Mouse (Mus musculus): ENCODE data around the gene Tmem210. TPM values are rescaled to one million over a fixed set of nuclear protein-coding genes. Genes with fewer than 3 reads are reported as not detected.
A peak's percentile ranks its signal among the peaks of the same experiment; 100 is the strongest.

Gene Tmem210
- polyA plus RNA-seq, 1 experiment from 2014 or later, result not detected

DNA sequence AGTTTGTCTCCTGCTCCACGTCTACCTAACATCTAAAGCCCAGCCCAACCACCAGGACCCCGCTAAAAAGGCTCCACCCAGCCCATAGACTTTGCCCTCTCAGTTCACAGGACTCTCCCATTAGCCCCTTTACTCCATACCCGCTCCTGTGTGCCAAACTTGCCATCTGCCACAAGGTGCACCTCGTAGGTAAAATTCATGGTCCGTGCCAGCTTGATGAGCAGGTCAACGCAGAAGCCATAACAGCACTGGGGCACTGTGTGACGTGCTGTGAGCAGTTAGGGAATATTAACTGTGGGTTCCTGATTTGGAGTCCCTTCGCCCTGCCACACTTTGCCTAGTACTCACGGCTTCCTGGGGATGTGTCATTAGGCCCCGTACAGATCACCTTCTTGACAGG is 10.1 kb downstream of the Tmem210 start:
- H3K9ac ChIP-seq (replicated peaks; ENCODE audit: low read depth, low read length), result no peak overlapping the region
- no peaks in the 10 kb centered on the region for H3K4me1 ChIP-seq (ENCODE audit: control insufficient read depth, insufficient read depth, low read length)
- H3K36me3 ChIP-seq (ENCODE audit: control insufficient read depth, insufficient read depth, low read length), result peaks cover 13% of the 10 kb centered on the region
- H3K27me3 ChIP-seq (ENCODE audit: control insufficient read depth, insufficient read depth, low read length), result peaks cover 17% of the 10 kb centered on the region
- WGBS, result 80% methylated on average over 10 of the region's 10 CpGs
- no peak overlapping the region for H3K27ac ChIP-seq (ENCODE audit: low read depth, low read length)
- H3K4me2 ChIP-seq (ENCODE audit: low read depth, low read length), result no peak overlapping the region
- no peak for ATAC-seq (ENCODE audit: low read depth)
- H3K9me3 ChIP-seq (ENCODE audit: control insufficient read depth, low read length), result no peaks in the 10 kb centered on the region
- no peak overlapping the region for H3K4me3 ChIP-seq (ENCODE audit: low read depth, low read length)

DNA sequence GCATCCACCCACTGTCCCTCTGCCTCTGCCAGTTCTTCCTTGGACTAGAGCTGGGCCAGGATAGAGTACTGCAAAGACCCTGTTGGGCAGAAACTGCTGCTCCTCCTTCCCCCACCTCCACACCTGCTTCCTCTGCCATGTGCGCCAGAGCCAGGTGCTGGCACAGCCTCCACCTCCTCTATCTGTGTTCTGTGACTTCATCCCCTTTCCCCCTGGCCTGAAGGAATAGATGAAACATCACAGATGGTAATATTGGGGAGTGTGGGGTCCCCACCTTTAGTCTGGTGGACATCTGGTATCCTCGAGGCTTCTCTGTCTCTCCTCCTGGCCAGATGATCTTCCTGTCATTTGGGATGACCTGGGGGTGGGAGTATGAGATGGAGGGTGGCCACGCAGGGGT is 15.5 kb downstream of the Tmem210 start:
- Histone ChIP-seq H3K4me2 (ENCODE audit: low read depth, low read length) (no peak overlapping the region), H3K9ac (replicated peaks; ENCODE audit: low read depth, low read length) (0 out of 2 replicates have a peak overlapping the region, but pooled peaks have one; percentile 2), H3K27ac (ENCODE audit: low read depth, low read length) (no peak overlapping the region), H3K9me3 (ENCODE audit: control insufficient read depth, low read length) (no peaks in the 10 kb centered on the region), H3K27me3 (ENCODE audit: control insufficient read depth, insufficient read depth, low read length) (peaks cover 22% of the 10 kb centered on the region), H3K4me1 (ENCODE audit: control insufficient read depth, insufficient read depth, low read length) (no peaks in the 10 kb centered on the region), H3K4me3 (ENCODE audit: low read depth, low read length) (no peak overlapping the region), H3K36me3 (ENCODE audit: control insufficient read depth, insufficient read depth, low read length) (peaks cover 6% of the 10 kb centered on the region)
- WGBS, result 76% methylated on average over 3 of the region's 3 CpGs
- ATAC-seq (ENCODE audit: low read depth), result no peak

GRCm38 (mm10) chr2:25303931-25304656 is 16.1 kb downstream of the Tmem210 start:
- no peak overlapping the region for H3K9ac ChIP-seq (replicated peaks; ENCODE audit: low read depth, low read length)
- no peaks in the 10 kb centered on the region for H3K4me1 ChIP-seq (ENCODE audit: control insufficient read depth, insufficient read depth, low read length)
- peak overlapping the region; percentile 52 for H3K4me2 ChIP-seq (ENCODE audit: low read depth, low read length)
- peaks cover 27% of the 10 kb centered on the region for H3K27me3 ChIP-seq (ENCODE audit: control insufficient read depth, insufficient read depth, low read length)
- no peak overlapping the region for H3K4me3 ChIP-seq (ENCODE audit: low read depth, low read length)
- no peaks in the 10 kb centered on the region for H3K9me3 ChIP-seq (ENCODE audit: control insufficient read depth, low read length)
- H3K36me3 ChIP-seq (ENCODE audit: control insufficient read depth, insufficient read depth, low read length), result peaks cover 10% of the 10 kb centered on the region
- H3K27ac ChIP-seq (ENCODE audit: low read depth, low read length), result no peak overlapping the region
- ATAC-seq (ENCODE audit: low read depth), result no peak
- whole genome bisulfite sequencing, result 77% methylated on average over 7 of the region's 7 CpGs

DNA sequence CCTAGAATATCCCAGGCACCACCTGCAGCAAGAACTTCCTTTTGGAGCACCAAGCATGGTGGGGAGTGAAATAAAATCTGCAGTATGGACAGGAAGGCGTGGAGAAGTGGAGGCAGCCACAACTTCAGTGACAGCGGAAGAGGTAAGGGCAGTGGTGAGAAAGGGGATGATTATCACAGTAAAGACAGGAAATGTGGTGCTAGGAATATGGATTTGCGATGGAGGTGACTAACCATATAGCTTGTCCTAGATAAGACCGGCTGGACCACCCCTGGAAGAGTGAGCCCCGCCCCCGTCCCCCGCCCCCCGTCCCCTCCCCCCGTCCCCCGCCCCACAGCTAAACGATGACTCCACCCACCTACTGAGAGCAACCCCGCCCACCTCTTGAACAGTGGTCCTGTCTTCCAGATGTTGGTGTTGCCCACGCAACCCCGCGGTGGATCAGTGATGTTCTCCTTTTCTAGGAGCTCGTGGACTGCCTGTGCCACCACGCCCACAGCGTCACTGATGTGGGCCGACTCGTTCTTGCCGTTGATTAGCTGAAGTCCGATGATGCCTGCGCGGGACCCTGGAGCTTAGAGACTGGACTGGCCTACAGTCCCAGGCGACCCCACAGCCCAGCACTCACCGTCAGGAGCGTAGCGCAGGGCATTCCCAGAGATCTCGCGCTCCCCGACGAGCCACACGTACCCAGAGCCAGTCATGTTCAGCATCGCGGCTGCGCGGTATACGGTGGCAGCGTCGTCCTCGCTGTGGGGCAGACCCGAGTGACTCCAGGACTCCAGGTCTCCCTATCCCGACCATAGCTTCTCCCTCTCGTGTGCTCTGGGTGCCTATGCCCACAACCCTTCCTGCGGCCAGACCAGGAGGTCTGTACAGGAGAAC is 17.0 kb downstream of the Tmem210 start:
- peak; percentile 81 for ATAC-seq (ENCODE audit: low read depth)
- Histone ChIP-seq H3K9ac (replicated peaks; ENCODE audit: low read depth, low read length) (peak overlapping the region; percentile 13; the same call in 1 of the 2 replicates), H3K27ac (ENCODE audit: low read depth, low read length) (0 out of 2 replicates have a peak overlapping the region, but pooled peaks have one; percentile 12), H3K27me3 (ENCODE audit: control insufficient read depth, insufficient read depth, low read length) (peaks cover 29% of the 10 kb centered on the region), H3K4me1 (ENCODE audit: control insufficient read depth, insufficient read depth, low read length) (no peaks in the 10 kb centered on the region), H3K4me2 (ENCODE audit: low read depth, low read length) (peak overlapping the region; percentile 52), H3K9me3 (ENCODE audit: control insufficient read depth, low read length) (no peaks in the 10 kb centered on the region), H3K4me3 (ENCODE audit: low read depth, low read length) (peak overlapping the region; percentile 38), H3K36me3 (ENCODE audit: control insufficient read depth, insufficient read depth, low read length) (peaks cover 11% of the 10 kb centered on the region)
- 2% methylated on average over 42 of the region's 45 CpGs for WGBS

- peaks cover 15% of the 10 kb centered on the region for H3K36me3 ChIP-seq (ENCODE audit: control insufficient read depth, insufficient read depth, low read length)
- H3K4me3 ChIP-seq (ENCODE audit: low read depth, low read length), result peak overlapping the region; percentile 38
- WGBS, result 52% methylated on average over 14 of the region's 14 CpGs
- H3K9ac ChIP-seq (replicated peaks; ENCODE audit: low read depth, low read length), result peak overlapping the region; percentile 13; the same call in 1 of the 2 replicates
- peak overlapping the region; percentile 52 for H3K4me2 ChIP-seq (ENCODE audit: low read depth, low read length)
- H3K4me1 ChIP-seq (ENCODE audit: control insufficient read depth, insufficient read depth, low read length), result no peaks in the 10 kb centered on the region
- H3K9me3 ChIP-seq (ENCODE audit: control insufficient read depth, low read length), result no peaks in the 10 kb centered on the region
- peak; percentile 23; the same call in 1 of the 2 replicates for ATAC-seq (ENCODE audit: low read depth)
- H3K27me3 ChIP-seq (ENCODE audit: control insufficient read depth, insufficient read depth, low read length), result peaks cover 37% of the 10 kb centered on the region
- H3K27ac ChIP-seq (ENCODE audit: low read depth, low read length), result 0 out of 2 replicates have a peak overlapping the region, but pooled peaks have one; percentile 12
These were observed 17.8 kb downstream of the Tmem210 start for GRCm38 (mm10) chr2:25305587-25306359.

GRCm38 (mm10) chr2:25310180-25310579 is 22.2 kb downstream of the Tmem210 start:
- no peak overlapping the region for H3K9ac ChIP-seq (replicated peaks; ENCODE audit: low read depth, low read length)
- 52% methylated on average over 10 of the region's 10 CpGs for WGBS
- no peak for ATAC-seq (ENCODE audit: low read depth)
- no peaks in the 10 kb centered on the region for H3K9me3 ChIP-seq (ENCODE audit: control insufficient read depth, low read length)
- H3K36me3 ChIP-seq (ENCODE audit: control insufficient read depth, insufficient read depth, low read length), result peaks cover 14% of the 10 kb centered on the region
- no peaks in the 10 kb centered on the region for H3K4me1 ChIP-seq (ENCODE audit: control insufficient read depth, insufficient read depth, low read length)
- no peak overlapping the region for H3K4me2 ChIP-seq (ENCODE audit: low read depth, low read length)
- peaks cover 68% of the 10 kb centered on the region for H3K27me3 ChIP-seq (ENCODE audit: control insufficient read depth, insufficient read depth, low read length)
- H3K4me3 ChIP-seq (ENCODE audit: low read depth, low read length), result no peak overlapping the region
- no peak overlapping the region for H3K27ac ChIP-seq (ENCODE audit: low read depth, low read length)

- H3K27me3 ChIP-seq (ENCODE audit: control insufficient read depth, insufficient read depth, low read length), result peaks cover 72% of the 10 kb centered on the region
- no peak for ATAC-seq (ENCODE audit: low read depth)
- H3K36me3 ChIP-seq (ENCODE audit: control insufficient read depth, insufficient read depth, low read length), result peaks cover 14% of the 10 kb centered on the region
- no peak overlapping the region for H3K4me3 ChIP-seq (ENCODE audit: low read depth, low read length)
- H3K9me3 ChIP-seq (ENCODE audit: control insufficient read depth, low read length), result no peaks in the 10 kb centered on the region
- no peaks in the 10 kb centered on the region for H3K4me1 ChIP-seq (ENCODE audit: control insufficient read depth, insufficient read depth, low read length)
- H3K9ac ChIP-seq (replicated peaks; ENCODE audit: low read depth, low read length), result no peak overlapping the region
- no peak overlapping the region for H3K27ac ChIP-seq (ENCODE audit: low read depth, low read length)
- H3K4me2 ChIP-seq (ENCODE audit: low read depth, low read length), result no peak overlapping the region
- 3% methylated on average over 22 of the region's 22 CpGs for WGBS
These were observed 23.0 kb downstream of the Tmem210 start for GRCm38 (mm10) chr2:25310969-25311368.

GRCm38 (mm10) chr2:25311491-25311891 is 23.5 kb downstream of the Tmem210 start:
- no peaks in the 10 kb centered on the region for H3K9me3 ChIP-seq (ENCODE audit: control insufficient read depth, low read length)

More at GRCm38 (mm10) chr2:25311491-25311891, 23.5 kb downstream of the Tmem210 start:
- ATAC-seq (ENCODE audit: low read depth), result no peak
- Histone ChIP-seq H3K4me3 (ENCODE audit: low read depth, low read length) (no peak overlapping the region), H3K27ac (ENCODE audit: low read depth, low read length) (no peak overlapping the region), H3K9ac (replicated peaks; ENCODE audit: low read depth, low read length) (no peak overlapping the region), H3K27me3 (ENCODE audit: control insufficient read depth, insufficient read depth, low read length) (peaks cover 77% of the 10 kb centered on the region), H3K4me1 (ENCODE audit: control insufficient read depth, insufficient read depth, low read length) (no peaks in the 10 kb centered on the region), H3K4me2 (ENCODE audit: low read depth, low read length) (no peak overlapping the region), H3K36me3 (ENCODE audit: control insufficient read depth, insufficient read depth, low read length) (peaks cover 14% of the 10 kb centered on the region)
- WGBS, result 6% methylated on average over 11 of the region's 11 CpGs

All from neural tube, embryonic 14.5 days (tissue).